Mouse (Mus musculus) heart, postnatal 36 days (tissue): ENCODE measurements at regions not wholly inside any gene's neighbourhood (a gene's known extent, or its start where the extent isn't known, plus 50 kb on each side); places are given as distances from the start of the nearest gene placed in this dataset.

Experiments
- DNase-seq, 2 experiments: peaks; one replicate each; pipeline ENCODE4 v3.0.0; 2021 to 2022
- intact Hi-C: fragments of 180-260 bp; cut with DNase I; formaldehyde crosslinking; loops from one replicate; pipeline ENCODE4 v1.15.1; 2025

DNA sequence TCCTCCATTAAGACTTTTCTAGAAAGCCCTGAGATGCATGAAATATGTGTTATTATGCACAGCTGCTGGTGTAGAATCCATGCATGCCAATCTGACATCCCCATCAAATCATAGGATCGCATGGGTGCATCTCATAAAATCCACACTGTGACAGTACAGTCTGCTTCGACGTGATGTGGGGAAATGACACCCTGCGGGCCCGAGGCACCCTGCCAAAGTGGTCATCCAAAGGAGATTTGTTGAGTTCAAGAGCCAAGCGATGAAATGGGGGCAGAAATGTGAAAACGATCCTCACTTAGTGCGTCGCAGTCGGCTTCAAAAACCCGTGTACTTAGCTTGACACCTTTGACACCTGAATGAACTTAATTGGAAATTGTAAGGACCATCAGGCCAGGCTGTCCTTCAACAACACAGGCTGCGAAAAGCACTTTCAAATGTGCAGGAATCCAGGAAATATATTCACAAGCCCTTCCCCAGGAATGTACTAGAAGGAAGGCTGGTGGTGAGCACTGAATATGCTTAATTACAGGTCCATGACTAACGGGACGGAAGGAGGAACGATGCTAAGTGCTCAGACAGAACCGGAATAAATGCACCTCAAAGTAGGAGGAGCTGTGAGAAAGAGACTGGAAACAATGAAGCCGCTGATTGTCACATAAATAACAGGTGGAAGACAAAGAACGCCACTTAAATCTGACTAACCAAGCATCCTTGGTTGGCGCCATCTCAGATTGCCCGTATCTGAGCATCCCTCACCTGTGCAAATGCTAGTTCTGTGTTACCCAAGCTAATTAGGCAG is 60.9 kb upstream of the Ppp2r5c start:
- DNase-seq: no peak
- intact Hi-C loops: no loop called here

GRCm38 (mm10) chr12:110387056-110387455 is 59.9 kb upstream of the Ppp2r5c start:
- DNase-seq: no peak
- intact Hi-C loops: no loop called here

GRCm38 (mm10) chr12:110387567-110387966 is 59.4 kb upstream of the Ppp2r5c start:
- intact Hi-C loops: no loop called here
- DNase-seq: no peak

DNA sequence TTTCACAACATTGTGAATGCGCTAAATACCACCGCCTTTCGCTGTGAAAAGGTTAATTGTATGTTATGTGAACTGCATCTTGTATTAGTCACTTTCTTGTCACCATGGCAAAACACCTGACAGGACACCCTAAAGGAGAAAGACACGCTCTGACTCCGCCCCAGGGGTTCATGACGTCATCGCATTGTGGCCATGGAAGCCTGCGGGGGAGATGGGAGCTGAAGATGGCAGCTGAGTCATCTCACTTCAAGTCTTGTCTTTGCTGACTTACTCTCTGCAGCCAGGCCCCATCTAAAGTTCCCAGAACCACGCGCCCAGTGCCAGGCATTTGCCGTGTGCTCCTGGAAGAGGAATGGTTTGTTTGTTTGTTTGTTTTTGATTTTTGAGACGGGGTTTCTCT is 57.5 kb upstream of the Ppp2r5c start:
- intact Hi-C loops: no loop called here

GRCm38 (mm10) chr12:110391464-110391863 is 55.5 kb upstream of the Ppp2r5c start:
- intact Hi-C loops: no loop called here
- no peak for DNase-seq

More for the DNA sequence above, 57.5 kb upstream of the Ppp2r5c start:
- DNase-seq: no peak

- DNase-seq: no peak
- intact Hi-C loops: no loop called here
Observed at GRCm38 (mm10) chr12:110393555-110393954, 53.4 kb upstream of the Ppp2r5c start.
